Mouse (Mus musculus) midbrain, postnatal 0 days (tissue): Measurements from ENCODE around the gene Atf1. TPM values are rescaled to one million over a fixed set of nuclear protein-coding genes. Genes with fewer than 3 reads are reported as not detected.

Source experiments
- ATAC-seq: fragments of 200-750 bp; cut with Nextera tagmentation; 2 replicates; pipeline ENCODE4 v1.8.0; 2017; ENCODE audit warnings: moderate number of reproducible peaks, mild to moderate bottlenecking, moderate TSS enrichment, moderate library complexity; ENCODE audit not compliant: low FRiP score
- DNase-seq: peaks from one replicate; pipeline ENCODE4 v3.0.0-alpha.2; 2015; ENCODE audit warnings: low spot score
- H3K27ac ChIP-seq: fragments of 300-500 bp; sonication (generic); 2 replicates; pipeline ENCODE4 v1.5.1; 2014; ENCODE audit warnings: low read depth, mild to moderate bottlenecking, low read length, mixed read lengths
- H3K27me3 ChIP-seq: fragments of 300-500 bp; sonication (generic); 2 replicates; pipeline ENCODE4 v1.6.1; 2014; ENCODE audit warnings: low read length, control low read depth, mixed read lengths; ENCODE audit not compliant: insufficient read depth
- H3K36me3 ChIP-seq: fragments of 300-500 bp; sonication (generic); 2 replicates; pipeline ENCODE4 v1.6.1; 2014; ENCODE audit warnings: low read length, control low read depth, mixed read lengths; ENCODE audit not compliant: insufficient read depth
- H3K4me1 ChIP-seq: fragments of 300-500 bp; sonication (generic); 2 replicates; pipeline ENCODE4 v1.6.1; 2014; ENCODE audit warnings: mild to moderate bottlenecking, control low read depth, antibody characterized with exemption, low read length, mixed read lengths; ENCODE audit not compliant: insufficient read depth
- H3K4me2 ChIP-seq: fragments of 300-500 bp; sonication (generic); 2 replicates; pipeline ENCODE4 v1.6.1; 2014; ENCODE audit warnings: low read depth, mild to moderate bottlenecking, low read length, mixed read lengths; ENCODE audit not compliant: poor library complexity, severe bottlenecking
- H3K4me3 ChIP-seq: fragments of 300-500 bp; sonication (generic); 2 replicates; pipeline ENCODE4 v1.5.1; 2014; ENCODE audit warnings: low read depth, mild to moderate bottlenecking, low read length, moderate library complexity
- H3K9ac ChIP-seq: fragments of 300-500 bp; sonication (generic); replicated peaks from 2 replicates; pipeline ENCODE4 v1.6.1; 2014; ENCODE audit warnings: mild to moderate bottlenecking, low read length, moderate library complexity, mixed read lengths; ENCODE audit not compliant: poor library complexity, severe bottlenecking
- H3K9me3 ChIP-seq: fragments of 300-500 bp; sonication (generic); 2 replicates; pipeline ENCODE4 v1.6.1; 2016; ENCODE audit warnings: low read length, control low read depth
- CTCF ChIP-seq: IDR thresholded peaks from 2 replicates; pipeline ENCODE4 v1.5.1; 2016; ENCODE audit warnings: antibody characterized with exemption, mild to moderate bottlenecking
- WGBS: fragments of 180-500 bp; shearing (Covaris S2); extraction: QIAGEN DNeasy Blood & Tissue Kit; methylation state at CpG from one replicate; pipeline ENCODE4 v1.1.7; 2014; 5-methylcytosine and 5-hydroxymethylcytosine counted together
- polyA plus RNA-seq: library from polyadenylated mRNA; unstranded; fragments of >200 nt; fragmentation: Nextera tagmentation; extraction: Ambion mirVana; gene quantifications from 2 replicates; pipeline ENCODE4 v1.2.1, GENCODE M21; 2015
- total RNA-seq: library from RNA; depleted of rRNA; stranded (reverse); fragments of >200 nt; gene quantifications from 2 replicates; pipeline ENCODE4 v1.2.3, GENCODE M21; 2014

The Atf1 gene
- total and polyA plus RNA-seq, 2 experiments from 2014 or later, result 9.8 to 15.8 TPM

DNA sequence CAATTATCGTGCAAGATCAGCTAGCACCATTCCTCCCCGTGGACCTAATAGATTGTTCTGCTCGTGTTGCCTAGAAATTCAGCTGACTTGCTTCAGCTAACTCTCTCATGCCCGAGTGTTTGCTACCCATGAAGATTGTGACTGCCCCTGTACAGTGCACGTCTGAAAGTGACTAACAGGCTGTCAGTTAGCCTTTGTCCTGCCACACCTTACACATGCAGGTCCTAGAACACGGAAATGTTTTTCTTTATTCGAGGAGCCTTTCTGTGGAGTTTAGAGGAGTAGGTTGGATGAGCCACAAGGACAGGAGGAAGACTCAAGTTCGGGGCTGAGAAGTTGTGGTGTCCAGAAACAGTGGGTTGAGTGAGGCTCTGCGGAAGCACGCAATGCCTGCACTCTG is 44.1 kb upstream of the Atf1 start:
- Histone ChIP-seq H3K9ac (no peak overlapping the region), H3K36me3 (peaks cover 67% of the 10 kb centered on the region), H3K27ac (no peak overlapping the region), H3K4me1 (no peaks in the 10 kb centered on the region), H3K9me3 (no peaks in the 10 kb centered on the region), H3K4me3 (no peak overlapping the region), H3K4me2 (no peak overlapping the region), H3K27me3 (no peaks in the 10 kb centered on the region)
- no peak for TF ChIP-seq CTCF
- ATAC-seq, result no peak
- 88% methylated on average over 10 of the region's 10 CpGs for WGBS
- DNase-seq, result no peak

DNA sequence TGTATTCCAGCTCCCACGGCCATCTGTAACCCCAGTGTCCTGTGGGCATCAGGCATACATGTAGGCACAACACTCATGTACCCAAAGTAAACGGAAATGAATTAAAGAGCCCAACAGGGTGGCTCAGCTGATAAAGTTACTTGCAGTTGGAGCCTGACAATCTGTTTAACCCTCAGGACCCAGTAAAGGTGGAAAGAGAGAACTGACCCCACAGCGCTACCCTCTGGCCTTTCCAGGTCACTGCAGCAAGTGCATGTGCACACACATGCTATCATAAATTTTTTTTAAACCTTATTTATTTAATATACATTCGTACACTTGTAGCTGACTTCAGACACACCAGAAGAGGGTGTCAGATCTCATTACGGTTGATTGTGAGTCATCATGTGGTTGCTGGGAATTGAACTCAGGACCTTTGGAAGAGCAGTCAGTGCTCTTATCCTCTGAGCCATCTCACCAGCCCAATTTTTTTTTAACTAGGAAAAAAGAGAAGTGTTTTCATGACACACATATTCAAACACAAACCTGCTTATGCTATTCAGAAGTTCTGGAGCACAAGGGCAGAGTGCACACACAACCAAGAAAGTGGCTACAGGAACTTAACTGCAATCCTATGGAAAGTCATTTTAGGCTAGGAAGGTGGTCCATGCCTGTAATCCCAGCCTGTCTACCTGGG is 42.7 kb upstream of the Atf1 start:
- Histone ChIP-seq H3K4me1 (no peaks in the 10 kb centered on the region), H3K4me2 (no peak overlapping the region), H3K36me3 (peaks cover 64% of the 10 kb centered on the region), H3K9ac (no peak overlapping the region), H3K4me3 (no peak overlapping the region), H3K9me3 (no peaks in the 10 kb centered on the region), H3K27ac (no peak overlapping the region), H3K27me3 (no peaks in the 10 kb centered on the region)
- TF ChIP-seq CTCF, result peak; percentile 61
- ATAC-seq (no peak), DNase-seq (no peak)
- WGBS, result 88% methylated on average over 5 of the region's 5 CpGs

DNA sequence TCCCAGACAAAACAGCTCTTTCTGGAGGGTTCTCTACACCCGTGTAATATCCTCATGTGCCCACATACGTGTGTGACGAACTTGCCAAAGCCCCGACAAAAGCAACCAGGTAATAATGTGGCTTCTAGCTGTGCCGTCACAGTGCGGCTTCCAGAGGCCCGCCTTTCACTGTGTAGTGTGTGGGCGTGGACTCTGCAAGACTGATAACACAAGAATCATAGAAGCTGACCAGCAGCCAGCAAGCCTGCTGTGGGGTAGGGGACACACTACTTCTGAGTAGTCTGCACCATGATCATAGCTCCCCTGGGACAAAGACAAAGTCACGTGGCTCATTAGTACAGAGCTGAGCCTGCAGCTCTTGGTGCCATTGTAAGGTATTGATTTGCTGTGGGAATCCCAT is 41.4 kb upstream of the Atf1 start:
- 90% methylated on average over 9 of the region's 9 CpGs for WGBS

DNA sequence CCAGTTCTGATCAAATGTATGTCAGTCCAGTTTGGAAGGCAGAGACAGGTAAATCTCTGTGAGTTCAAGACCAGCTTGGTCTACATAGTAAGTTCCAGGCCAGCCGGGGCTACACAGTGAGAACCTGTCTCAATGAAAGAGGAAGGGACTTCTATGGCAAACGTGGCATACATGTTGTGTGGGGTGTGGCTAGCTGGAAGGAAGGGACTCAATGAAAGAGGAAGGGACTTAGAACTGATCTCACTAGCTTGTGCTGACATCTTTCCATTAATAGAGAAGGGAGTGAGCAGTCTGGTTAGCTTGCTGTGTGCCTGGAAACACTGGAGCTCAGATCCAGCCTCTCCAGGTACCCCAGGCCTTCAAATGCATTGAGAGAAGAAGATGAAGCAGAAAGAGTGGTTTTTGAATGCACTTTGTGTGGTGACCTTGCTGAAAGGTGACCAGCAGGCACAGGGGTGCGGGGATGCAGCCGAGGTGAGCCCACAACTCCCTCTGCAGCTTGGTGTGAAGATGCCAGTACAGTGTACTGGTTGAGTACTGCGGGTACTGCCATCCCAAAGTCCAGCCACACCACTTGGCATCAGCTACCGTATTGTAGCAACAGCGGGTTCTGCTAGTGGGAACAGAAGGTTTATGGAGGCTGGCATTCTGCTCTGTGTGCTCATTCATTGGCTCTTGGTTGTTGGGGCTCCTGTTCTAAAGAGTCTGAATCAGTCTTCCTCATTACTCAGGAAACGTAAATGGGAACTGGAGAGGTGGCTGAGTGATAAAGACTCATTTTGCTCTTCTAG is 40.5 kb upstream of the Atf1 start:
- ATAC-seq, result no peak
- H3K27ac ChIP-seq, result no peak overlapping the region
- no peak for DNase-seq
- peaks cover 66% of the 10 kb centered on the region for H3K36me3 ChIP-seq
- H3K9ac ChIP-seq, result no peak overlapping the region
- H3K27me3 ChIP-seq, result no peaks in the 10 kb centered on the region
- no peak overlapping the region for H3K4me2 ChIP-seq
- no peaks in the 10 kb centered on the region for H3K4me1 ChIP-seq
- 97% methylated on average over 8 of the region's 8 CpGs for WGBS
- no peak for TF ChIP-seq CTCF
- H3K4me3 ChIP-seq, result no peak overlapping the region
- no peaks in the 10 kb centered on the region for H3K9me3 ChIP-seq

More for the DNA sequence above, 41.4 kb upstream of the Atf1 start:
- Histone ChIP-seq H3K4me2 (no peak overlapping the region), H3K27me3 (no peaks in the 10 kb centered on the region), H3K4me1 (no peaks in the 10 kb centered on the region), H3K36me3 (peaks cover 66% of the 10 kb centered on the region), H3K9ac (no peak overlapping the region), H3K27ac (no peak overlapping the region), H3K9me3 (no peaks in the 10 kb centered on the region), H3K4me3 (no peak overlapping the region)
- DNase-seq (no peak), ATAC-seq (no peak)
- TF ChIP-seq CTCF, result no peak

DNA sequence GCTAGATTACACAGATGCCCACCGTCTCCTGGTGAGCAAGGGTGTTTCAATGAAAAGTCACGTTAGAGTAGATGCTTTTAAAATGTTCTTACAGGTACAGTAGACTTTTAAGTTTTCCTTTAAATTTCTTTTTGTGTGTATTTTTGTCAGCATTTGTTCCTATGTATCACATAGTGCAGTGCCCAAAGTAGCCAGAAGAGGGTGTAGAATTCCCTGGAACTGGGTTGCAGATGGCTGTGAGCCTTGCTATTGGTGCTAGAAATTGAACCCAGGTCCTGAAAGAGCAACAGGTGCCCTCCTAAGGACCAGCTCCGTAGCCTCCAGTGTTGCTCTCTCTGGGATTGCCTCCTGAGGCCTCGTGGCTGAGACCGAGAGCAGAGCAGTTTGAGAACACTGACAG is 39.1 kb upstream of the Atf1 start:
- no peak overlapping the region for H3K27ac ChIP-seq
- TF ChIP-seq CTCF, result peak; percentile 57
- no peak overlapping the region for H3K4me2 ChIP-seq
- WGBS, result 94% methylated on average over 5 of the region's 5 CpGs
- no peak for DNase-seq
- peaks cover 73% of the 10 kb centered on the region for H3K36me3 ChIP-seq
- H3K4me3 ChIP-seq, result no peak overlapping the region
- H3K9ac ChIP-seq, result no peak overlapping the region
- no peaks in the 10 kb centered on the region for H3K27me3 ChIP-seq
- H3K4me1 ChIP-seq, result no peaks in the 10 kb centered on the region
- no peaks in the 10 kb centered on the region for H3K9me3 ChIP-seq
- no peak for ATAC-seq

DNA sequence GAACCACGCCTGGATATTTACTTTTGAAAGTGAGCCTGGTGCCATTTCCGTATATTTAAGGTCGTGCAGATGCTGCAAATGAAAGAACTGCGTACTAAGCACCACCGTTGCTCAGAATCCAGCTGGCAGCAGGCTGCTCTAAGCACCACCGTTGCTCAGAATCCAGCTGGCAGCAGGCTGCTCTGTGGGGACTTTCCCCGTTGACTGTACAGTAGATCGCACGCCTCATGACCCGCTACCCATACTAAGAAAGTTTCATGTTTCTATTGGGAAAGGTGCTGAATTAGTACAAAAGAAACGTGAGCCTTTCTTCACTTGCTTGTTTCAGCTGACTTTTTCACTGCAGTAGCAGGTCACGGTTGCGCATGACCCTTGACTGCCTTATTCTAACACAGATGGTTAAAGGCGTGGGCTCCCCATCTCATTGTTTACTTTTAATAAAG is 38.6 kb upstream of the Atf1 start:
- no peaks in the 10 kb centered on the region for H3K27me3 ChIP-seq
- ATAC-seq (no peak), DNase-seq (no peak)
- 88% methylated on average over 14 of the region's 14 CpGs for WGBS
- no peaks in the 10 kb centered on the region for H3K9me3 ChIP-seq
- H3K4me1 ChIP-seq, result no peaks in the 10 kb centered on the region
- H3K36me3 ChIP-seq, result peaks cover 74% of the 10 kb centered on the region
- TF ChIP-seq CTCF, result no peak
- H3K27ac ChIP-seq, result no peak overlapping the region
- no peak overlapping the region for H3K4me3 ChIP-seq
- no peak overlapping the region for H3K4me2 ChIP-seq
- H3K9ac ChIP-seq, result no peak overlapping the region
